Mouse (Mus musculus) embryonic fibroblast, embryonic 13.5 days (primary cell): ENCODE measurements around the gene Setdb1.

Source experiments
- CTCF ChIP-seq: IDR thresholded peaks from 2 replicates; pipeline ENCODE4 v1.5.1; 2011; ENCODE audit warnings: mild to moderate bottlenecking, control low read depth, low read length, moderate library complexity, borderline replicate concordance; ENCODE audit not compliant: insufficient read depth
- POLR2A ChIP-seq: IDR thresholded peaks from 2 replicates; pipeline ENCODE4 v1.6.1; 2011; ENCODE audit warnings: low read depth, mild to moderate bottlenecking, control low read depth, low read length, moderate library complexity

DNA sequence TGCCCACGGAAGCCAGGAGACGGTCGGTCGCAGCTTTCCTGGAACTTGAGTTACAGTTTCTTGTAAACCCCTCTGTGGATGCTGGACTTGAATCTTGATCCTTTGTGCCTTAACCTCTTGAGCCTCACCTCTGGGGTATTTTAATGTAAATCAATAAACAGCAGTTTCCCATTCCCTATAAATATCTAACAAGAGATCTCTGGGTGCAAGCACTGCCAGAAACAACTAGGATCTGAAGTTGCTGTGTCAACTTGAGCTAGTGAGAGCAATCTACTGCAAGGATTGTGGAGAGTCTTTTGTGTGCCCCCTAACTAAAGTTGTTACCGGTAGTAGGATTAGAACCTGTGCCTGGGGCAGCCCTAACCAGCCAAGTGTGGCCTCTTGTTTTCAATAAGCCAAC lies 71.6 kb downstream of the Setdb1 start:
- TF ChIP-seq CTCF (no peak), POLR2A (no peak)
